Mouse (Mus musculus): Measurements from ENCODE around the gene Gm973.

DNA sequence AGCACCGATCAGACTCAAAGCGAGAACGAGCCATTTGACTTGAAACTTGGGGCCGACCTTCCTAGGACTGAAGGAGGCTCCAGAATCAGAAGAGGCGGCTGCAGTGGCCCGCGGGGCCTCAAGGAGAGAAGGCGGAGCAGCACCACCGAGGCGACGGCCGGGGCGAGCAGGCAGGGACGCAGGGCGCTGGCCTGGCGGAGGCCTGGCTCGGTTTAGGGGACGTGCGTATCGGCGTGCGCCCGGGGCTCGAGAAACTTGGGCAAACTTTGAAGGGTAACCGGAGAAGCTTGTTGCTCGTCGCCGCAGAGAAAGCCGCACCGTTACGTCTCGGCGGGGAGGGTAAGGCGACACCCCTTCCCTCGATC lies 33.8 kb upstream of the Gm973 start, which contains the start of gene Fzd7:
- no peak for TF ChIP-seq GATA1 (IDR thresholded peaks at IDR 0.05; ENCODE audit: borderline replicate concordance, low read length)
- no peak for TF ChIP-seq TAL1 (conservative IDR thresholded peaks at IDR 0.05; ENCODE audit: low read depth, low read length)
- TF ChIP-seq CTCF (IDR thresholded peaks at IDR 0.05; ENCODE audit: low read depth, low read length) = no peak
- TF ChIP-seq POLR2AphosphoS5 (IDR thresholded peaks at IDR 0.05; ENCODE audit: insufficient replicate concordance, low read depth, low read length) = no peak

Measured in G1E (cell line).